Mouse (Mus musculus) brain, embryonic 18.5 days (tissue): Measurements from ENCODE around the gene Arhgap27.
"Not testable (repeated sequence)": the region's sequence is repeated elsewhere in the genome, so short reads cannot be mapped to it uniquely, and the experiment has no call there.

Source experiments
- DNase-seq: peaks from one replicate; pipeline ENCODE4 v3.0.0-alpha.2; 2012; ENCODE audit warnings: low read depth, low spot score

Gene Arhgap27

DNA sequence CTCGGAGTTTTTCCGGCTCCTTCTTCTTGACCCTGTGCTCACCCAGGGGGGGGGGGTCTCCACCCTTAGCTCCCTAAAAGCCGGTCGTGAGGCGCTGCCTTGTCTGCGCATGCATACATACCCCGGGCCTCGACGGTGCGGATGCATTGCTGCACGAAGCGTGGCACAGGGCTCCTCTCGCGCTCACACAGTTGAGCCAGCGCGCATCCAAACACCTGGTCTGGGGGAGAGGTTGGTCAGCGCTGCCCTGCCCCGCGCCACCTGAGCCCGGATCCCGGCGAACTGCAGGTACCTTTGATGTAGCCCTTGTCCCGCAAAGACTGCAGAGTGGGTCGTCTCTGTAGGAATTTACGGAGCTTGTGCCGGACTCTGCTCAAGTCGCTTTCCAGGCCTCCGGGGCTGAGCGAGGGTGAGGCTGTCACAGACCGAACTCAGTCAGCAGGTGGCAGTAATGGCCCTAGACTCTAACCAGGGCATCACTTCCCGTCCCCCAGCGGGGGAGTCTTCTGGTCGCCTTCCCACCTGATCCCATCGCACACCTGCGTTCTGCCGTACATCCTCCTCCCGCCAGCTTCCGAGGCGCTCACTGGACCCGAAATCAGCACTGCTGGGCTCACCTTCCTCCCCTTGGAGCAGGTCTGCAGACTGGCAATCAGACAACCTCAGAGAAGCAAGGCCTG is 29.6 kb downstream of the Arhgap27 start:
- no peak for DNase-seq

DNA sequence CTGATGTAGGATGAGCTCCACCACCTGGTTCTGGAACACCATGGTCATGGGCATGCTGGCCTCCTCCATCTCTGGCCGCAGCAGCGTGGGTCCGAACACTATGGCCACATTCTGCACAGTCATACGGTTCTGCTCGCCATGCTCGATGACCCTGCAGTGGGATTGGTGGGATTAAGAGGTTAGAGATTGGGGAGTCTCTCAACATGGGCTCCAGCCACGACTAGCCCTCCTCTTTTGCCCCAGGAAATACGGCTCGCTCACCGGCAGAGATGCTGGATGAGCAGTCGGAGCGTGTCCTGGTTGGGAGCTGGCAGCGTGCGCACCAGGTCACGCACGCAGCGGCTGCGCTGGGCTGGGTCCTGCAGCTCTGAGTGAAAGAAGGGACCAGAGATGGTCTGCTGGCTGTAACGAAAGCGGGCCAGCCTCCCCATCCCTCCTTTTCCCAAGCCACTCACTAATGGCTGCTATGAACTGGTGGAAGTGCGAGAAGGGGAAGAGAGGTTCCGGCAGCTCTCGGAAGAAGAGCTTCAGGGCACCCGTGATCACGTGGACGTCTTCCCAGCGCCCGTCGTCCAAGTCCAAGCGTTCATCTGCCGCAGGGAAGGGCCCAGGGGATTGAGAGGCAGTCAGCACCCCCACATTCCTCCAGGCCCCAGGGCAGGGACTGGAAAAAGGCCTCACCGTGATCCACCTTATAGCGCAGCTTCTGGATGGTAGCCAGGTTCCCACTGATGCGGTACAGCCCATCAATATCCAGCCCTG is 30.4 kb downstream of the Arhgap27 start:
- no peak for DNase-seq

DNA sequence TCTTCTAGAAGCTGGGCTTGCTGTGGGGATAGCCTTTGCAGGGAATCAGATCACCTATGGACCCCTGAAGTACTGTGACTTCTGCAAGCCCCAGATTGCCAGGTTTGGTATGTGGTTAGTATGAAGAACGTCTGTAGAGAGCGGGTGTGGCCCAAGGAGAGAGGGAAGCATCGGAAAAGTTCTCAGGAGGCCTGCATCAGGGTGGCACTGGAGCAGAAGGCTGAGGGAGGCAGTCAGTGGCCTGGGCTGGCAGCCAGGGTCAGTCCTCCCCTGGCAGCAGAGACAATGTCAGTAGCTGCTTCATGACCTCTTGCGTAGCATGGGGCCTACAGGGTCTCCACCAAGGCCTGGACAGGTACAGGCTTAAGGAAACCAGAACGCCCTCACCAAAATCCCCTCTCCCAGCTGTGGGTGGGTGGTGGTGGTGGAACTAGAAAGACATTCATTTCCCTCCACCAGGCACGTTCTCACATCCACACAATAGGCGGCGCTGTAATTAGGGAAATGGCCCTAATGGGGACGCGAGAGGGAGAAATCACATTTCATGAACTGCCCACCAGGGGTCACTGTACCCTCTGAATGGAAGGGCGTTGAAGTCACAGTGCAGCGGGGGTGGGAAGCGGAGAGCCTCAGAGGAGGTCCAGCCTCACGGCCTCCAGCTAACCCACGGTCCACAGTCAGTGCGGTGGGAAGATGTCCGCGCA is 31.2 kb downstream of the Arhgap27 start:
- DNase-seq: peak; percentile 55

DNA sequence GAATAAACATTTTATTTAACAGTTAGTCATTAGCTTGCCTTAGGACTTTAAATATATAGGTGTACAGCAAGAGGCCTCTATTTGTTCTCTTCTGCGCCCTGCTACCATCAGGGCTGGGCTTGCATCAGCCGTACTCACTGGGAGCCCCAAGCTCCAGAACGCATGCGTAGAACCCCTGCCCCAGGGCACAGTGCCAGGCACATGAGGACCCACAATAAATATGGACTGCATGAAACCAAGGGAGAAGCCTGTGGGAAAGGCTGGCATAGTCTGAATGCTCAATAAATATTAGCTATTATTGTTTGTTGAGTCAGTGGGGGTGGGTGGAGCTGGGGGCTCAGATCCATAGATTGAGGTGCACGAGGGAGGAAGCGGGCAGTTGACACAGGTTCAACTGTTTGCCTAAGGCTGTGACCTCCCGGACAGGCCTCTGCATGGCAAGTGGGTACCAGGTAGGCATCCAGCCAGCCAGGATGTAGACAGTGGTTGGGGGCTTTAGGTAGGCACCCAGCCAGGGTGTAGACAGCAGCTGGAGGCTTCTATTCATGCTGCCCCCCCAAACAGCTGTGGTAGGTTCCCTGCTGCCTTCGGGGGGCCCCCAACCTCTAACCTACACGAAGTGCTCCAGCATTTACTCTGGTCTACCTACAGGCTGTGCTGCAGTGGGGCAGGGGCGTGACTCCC is 31.8 kb downstream of the Arhgap27 start:
- DNase-seq: no peak

DNA sequence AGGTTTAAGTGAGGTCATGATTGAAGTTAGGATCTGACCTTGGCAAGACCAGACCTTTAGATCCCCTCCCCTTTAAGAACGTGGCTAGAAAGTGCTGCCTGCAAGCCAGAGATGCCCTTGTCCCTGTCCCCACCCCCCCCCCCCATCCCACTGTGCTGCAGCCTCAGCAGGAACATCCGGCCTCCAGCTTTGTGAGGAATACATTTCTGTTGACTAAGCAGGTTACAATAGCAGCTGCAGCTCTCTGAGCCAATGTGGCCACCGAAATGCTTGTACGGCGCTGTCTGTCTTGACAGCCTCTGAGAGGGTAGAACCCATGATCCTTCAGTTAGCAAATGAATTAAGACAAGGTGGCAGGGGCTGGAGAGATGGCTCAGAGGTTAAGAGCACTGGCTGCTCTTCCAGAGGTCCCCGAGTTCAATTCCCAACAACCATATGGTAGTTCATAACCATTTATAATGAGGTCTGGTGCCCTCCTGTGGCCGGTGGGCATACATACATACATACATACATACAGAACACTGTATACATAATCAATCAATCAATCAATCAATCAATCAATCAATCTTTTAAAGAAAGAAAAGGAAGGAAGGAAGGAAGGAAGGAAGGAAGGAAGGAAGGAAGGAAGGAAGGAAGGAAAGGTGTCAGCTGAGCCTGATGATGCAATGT is 32.7 kb downstream of the Arhgap27 start:
- no peak for DNase-seq

DNA sequence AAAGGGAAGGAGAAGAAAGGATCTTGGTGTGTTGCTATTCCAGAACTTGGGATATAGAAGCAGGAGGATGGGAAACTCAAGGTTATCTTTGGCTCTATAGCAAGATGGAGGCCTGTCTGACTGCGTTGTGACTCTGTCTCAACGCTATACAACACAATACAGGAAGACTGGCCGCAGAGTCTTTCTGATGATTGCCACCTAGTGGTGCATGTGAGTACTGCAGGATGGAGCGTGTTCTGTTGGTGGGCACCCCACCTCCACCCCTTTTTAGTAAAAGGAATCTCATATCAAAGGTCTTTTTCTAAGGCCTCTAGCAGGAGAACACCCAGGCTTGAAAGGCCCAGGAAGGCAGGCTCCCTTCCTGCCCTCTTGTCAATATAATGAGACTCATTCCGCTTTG is 36.5 kb downstream of the Arhgap27 start:
- no peak for DNase-seq

DNA sequence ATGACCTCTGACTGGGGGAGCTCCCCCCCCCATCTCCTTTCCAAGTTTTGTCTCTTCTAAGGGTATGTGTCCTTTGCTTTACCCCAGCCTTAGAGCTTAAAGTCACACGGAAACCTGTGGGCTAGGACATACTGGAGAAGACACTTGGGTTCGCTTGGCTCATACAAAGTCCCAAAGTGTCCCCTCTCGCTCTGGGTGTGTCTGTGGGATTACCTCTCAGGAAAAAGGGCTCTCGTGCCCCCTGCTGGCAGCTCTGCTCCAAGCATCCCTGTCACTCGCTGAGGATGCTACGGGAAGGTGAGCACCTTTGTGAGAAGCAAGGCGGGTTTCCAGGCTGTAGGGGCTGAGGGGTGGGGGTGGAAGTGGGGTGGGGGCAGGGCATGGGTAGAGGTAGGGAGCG is 38.3 kb downstream of the Arhgap27 start:
- DNase-seq: no peak

DNA sequence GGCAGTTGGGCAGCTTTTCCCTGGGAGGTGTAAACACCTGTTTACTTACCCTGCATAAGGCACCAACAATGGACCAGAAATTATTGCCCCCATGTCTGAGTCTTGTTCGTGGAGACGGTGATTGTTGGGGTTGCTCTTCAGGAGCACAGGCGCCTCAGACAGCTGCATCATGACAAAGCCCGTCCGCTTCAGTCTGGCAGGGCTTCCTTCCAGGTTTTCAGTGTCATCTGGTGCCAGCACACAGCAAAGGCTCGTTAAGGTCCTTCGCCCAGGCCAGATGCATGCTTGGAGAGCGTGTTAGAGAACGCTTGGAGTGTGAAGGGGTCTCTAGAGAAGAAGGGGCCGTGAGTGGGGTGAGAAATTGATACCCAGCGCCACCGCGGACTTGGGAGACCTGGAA is 38.8 kb downstream of the Arhgap27 start:
- no peak for DNase-seq

DNA sequence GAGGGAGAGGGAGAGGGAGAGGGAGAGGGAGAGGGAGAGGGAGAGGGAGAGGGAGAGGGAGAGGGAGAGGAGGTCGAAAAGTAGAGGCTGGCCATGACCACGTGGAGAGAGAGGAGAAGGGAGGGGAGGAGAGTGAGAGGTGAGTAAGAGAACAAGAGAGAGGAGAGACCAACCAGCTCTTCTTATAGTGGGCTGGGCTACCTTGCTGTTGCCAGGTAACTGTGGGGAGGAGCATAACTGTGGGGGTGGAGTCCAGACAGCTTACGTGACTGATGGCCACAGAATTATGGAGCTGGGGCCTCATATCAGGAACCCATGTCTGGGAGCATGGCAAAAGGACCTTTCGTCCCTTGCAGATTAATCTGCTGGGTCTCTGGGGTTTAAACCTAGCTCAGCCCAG is 40.7 kb downstream of the Arhgap27 start:
- not testable (repeated sequence) for DNase-seq

DNA sequence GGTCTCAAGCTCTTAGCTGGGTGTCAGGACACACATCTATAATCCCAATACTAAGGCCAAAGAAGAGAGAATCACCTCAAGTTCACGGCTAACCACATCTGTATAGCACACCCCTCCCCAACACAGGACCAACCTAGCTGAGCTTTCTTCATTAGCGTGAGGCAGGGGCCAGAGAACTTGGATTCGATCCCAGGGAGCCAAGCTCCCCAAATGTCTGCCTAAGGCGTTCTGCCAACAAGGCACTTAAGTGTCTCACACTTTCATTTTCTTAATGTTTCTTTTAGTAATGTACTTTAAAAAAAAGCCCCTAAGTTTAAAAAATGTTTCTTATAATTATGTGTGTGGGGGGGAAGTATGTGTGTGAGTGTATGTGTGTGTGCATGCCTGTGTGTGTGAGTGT is 42.8 kb downstream of the Arhgap27 start:
- DNase-seq: no peak

DNA sequence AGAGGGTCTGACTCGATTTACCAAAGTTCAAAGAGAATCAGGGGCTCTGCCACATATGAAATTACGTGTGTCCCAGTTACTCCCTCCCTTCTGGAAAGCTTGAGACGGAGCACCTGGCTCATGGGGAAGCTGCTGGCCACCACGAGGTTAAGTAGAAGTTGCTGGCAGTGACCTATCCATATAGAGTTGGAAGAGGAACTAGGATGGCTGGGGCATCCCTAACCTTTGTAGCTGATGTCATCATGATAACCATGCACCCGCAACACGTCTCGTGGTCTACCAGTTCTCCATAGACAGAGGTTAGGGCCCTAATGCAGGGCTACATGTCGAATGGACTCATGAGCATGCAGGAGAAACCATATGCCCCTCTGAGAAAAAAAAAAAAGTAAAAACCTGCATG is 43.3 kb downstream of the Arhgap27 start:
- DNase-seq: no peak

DNA sequence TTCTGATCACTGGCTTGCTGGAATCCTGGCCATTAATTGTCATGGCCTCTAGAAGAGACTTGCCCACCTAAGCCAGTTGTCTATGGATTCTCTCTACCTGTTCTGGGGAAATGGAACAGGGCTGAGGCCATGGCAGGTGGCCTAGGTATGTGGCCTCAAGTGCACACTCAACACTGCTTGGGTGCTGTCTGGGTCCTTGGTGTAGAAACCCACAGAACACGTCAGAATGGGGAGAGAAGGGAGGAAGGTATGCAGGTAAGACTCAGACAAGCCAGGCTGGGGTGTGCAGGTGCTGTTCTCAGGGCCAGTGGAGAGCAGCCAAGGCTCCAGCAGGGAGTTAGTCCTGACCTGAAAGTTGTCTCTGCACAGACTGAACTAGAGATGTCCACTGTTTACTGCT is 45.5 kb downstream of the Arhgap27 start:
- DNase-seq: no peak

DNA sequence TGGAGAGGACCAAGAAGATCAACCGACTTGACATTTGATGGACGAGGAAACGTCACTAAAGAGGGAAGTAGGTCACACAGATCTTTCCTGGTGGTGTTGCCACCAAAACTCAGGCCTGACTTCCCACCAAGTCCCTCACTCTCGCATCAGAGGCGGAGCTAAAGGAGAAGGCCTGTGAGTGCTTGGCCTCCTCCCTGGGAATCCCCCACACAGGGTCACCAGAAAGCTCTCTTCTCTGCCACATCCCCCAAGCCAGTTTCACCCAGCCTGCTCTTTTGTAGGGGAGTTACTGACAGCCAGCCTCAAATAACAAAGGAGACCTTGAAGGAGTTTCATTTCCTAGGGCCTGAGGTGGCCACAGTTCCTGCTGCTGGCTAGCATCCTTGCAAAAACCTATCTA is 48.1 kb downstream of the Arhgap27 start:
- DNase-seq: no peak

DNA sequence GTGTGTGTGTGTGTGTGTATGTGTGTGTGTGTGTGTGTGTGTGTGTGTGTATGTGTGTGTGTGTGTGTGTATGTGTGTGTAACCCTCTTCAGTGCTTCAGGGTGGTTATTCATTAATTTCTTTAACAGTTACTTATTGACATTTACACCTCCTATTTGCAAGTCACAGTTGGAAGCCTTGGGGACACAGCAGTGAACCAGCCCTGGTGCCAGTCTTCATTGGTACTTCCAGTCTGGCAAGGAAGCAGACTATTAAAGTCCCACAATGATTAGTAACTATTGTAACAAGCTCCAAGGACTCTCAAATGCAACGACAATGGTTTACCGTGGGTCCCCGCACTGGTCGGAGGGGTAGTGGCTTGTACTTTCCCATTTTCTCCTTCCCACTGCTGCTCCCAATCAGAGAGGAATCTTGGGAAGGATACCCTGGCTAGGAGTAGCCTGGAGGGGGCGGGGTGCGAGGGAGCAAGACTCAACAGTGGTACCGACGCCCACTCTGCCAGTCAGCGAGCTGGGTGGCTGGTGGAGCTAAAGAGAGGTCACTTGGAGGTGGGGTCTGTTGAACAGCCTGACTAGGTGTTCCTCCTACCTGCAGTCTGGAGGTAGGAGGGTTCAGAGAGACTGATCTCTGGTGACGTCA is 48.6 kb downstream of the Arhgap27 start:
- DNase-seq: no peak

DNA sequence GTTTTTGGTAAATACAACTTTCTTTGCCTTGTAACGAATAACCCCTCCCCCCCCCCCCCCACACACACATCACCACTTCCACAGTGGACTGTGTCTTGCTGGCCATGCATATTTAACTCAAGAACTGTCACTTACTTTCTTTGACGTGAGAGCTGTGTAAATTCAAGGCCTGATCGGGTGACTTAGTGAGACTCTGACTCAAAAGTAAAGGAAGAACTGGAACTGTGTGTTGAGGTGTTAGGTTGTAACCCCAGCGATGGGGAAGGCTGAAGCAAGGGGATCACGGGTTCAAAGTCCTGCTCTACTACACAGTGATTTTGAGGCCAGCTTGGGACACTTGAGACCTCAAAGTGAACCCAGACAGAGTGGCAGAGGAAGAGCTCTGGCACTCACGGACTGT is 50.0 kb downstream of the Arhgap27 start:
- DNase-seq: no peak

DNA sequence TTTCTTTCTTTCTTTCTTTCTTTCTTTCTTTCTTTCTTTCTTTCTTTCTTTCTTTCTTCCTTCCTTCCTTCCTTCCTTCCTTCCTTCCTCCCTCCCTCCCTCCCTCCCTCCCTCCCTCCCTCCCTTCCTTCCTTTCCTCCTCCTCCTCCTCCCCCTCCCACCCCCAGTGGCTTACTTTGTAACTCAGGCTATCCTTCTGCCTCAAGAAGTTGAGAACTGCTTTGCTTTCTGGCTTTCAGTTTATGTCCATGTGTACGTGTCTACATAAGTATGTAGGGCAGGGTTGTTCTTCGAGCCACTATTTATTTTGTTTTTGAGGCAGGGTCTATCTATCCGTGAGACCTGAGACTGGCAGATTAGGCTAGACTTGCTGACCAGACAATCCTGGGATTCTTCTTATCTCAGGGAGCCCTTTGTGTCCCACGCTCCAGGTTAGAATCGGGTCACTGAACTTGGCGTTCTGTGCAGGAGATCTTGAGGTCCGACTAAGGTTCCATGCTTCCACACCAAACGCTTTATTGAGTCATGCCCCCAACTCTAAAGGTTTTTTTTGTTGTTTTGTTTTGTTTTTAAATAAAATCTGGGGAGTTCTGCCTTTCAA is 50.7 kb downstream of the Arhgap27 start:
- no peak for DNase-seq

DNA sequence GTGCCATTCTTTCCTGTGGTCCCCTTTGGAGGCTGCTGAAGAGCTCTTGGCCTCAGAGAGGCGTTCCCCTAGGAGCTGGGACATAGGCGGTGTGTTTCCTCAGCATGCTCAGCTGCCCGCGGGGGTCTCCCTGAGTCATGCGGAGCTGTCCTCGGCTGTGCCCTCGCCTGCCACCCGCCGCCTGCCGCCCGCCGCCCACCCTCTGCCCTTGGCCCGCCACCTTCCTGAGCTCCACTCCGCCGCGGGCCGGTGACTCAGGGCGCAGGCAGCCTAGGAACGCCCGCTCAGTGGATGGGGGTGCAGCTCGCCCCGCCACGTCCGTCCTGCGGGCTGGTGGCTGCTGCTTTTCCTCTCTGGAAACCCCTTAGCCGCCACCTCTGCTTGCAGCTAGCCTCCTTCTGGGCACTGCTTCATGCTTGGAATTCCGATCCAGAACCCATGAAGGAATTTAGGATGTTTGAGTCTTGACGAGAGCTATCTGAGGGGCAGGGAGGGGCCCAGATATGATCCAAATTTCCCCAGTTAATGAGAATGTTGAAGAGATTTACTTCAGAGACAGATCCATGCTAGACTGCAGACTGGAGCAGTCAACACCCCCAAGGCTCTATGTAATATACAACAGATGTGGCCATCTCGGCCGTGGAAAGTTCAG is 51.4 kb downstream of the Arhgap27 start:
- no peak for DNase-seq

DNA sequence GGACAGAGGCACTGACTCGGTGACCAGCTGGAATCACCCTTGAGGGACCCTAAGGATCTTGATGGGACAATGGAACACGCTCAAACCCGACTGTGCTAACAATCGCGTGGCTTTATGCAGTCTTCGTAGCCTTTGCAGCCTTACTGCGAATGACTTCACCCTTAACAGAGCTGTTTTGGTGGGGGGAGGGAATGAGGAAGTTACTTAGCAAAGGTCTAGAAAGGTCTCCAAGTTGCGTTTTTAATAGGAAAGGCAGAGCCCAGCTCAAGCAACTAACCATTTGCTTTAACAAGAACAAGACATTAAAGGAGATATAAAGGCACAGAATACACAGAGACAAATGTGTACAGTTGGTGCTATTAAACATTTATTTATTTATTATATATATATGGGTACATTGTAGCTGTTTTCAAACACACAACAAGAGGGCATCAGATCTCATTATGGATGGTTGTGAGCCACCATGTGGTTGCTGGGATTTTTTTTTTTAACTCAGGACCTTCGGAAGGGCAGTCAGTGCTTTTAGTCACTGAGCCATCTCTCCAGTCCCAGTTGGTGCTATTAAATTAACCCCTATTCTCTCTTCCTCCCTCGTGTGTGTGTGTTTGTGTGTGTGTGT is 53.4 kb downstream of the Arhgap27 start:
- no peak for DNase-seq

DNA sequence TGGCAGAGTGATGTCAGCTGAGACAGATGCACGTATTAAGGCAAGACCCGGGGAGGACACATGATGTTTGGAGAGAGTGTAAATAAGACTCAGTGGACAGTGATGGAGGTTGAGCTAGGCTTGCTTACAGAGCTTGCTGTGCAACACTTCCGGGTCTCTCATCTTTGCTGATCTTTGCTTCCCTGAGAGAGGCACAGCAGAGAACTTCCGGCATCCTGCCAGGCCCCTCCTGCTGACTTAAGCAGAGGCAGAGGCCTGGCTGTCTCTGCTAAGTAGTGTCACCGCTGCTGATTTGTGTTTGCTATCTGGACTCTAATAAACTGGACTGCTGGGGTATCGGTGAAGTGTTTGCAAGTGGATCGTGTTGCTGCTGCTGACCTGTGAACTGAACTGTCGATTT is 55.6 kb downstream of the Arhgap27 start:
- DNase-seq: no peak

DNA sequence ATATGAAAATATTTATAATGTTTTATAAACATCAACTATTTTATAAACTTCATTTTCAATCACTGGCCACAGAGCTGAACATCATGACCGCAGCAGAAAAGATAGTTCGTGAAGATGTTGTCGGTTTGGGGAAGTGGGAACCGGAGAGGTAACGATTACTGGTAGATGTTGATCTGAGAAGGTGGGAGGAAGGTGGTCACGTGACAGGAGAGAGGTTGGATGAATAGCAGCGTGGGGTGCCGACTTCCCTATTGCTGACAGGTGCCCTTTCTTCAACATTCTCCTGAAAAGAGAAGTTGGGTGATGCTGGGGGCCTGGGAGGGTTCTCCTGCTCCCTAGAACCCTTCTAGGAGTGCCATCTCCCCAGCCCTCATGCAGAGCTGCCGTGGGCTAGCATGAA is 59.0 kb downstream of the Arhgap27 start:
- no peak for DNase-seq
